Mouse (Mus musculus) neural tube, embryonic 12.5 days (tissue): ENCODE results near the gene Mapk8ip2. TPM values are rescaled to one million over a fixed set of nuclear protein-coding genes. Genes with fewer than 3 reads are reported as not detected.

Source experiments
- polyA plus RNA-seq: library from polyadenylated mRNA; unstranded; fragments of >200 nt; fragmentation: Nextera tagmentation; extraction: Ambion mirVana; gene quantifications from 2 replicates; pipeline ENCODE4 v1.2.1, GENCODE M21; 2016

The Mapk8ip2 gene
- polyA plus RNA-seq, 1 experiment from 2014 or later: 61.7 TPM

Other genes starting within 250 kb of the Mapk8ip2 start
- 56.9 and 69.7 TPM in 2 replicates for gene Ppp6r2, start 242.4 kb upstream of the Mapk8ip2 start, polyA plus RNA-seq
- gene Sbf1, start 138.6 kb upstream of the Mapk8ip2 start, polyA plus RNA-seq: 88.9 and 90.5 TPM in 2 replicates
- not detected in 2 replicates for gene Adm2, start 131.2 kb upstream of the Mapk8ip2 start, polyA plus RNA-seq
- not detected in 2 replicates for gene Miox, start 119.5 kb upstream of the Mapk8ip2 start, polyA plus RNA-seq
- gene Lmf2, start 98.3 kb upstream of the Mapk8ip2 start, polyA plus RNA-seq: 38.8 and 42.2 TPM in 2 replicates
- 133 and 139 TPM in 2 replicates for gene Ncaph2, start 98.2 kb upstream of the Mapk8ip2 start, polyA plus RNA-seq
- gene Sco2, start 80.1 kb upstream of the Mapk8ip2 start, polyA plus RNA-seq: 7.8 and 8.8 TPM in 2 replicates
- 1.6 and 1.7 TPM in 2 replicates for gene Tymp, start 76.9 kb upstream of the Mapk8ip2 start, polyA plus RNA-seq
- 0.30 and 0.54 TPM in 2 replicates for gene Odf3b, start 74.6 kb upstream of the Mapk8ip2 start, polyA plus RNA-seq
- not detected in 2 replicates for gene Klhdc7b, start 69.0 kb upstream of the Mapk8ip2 start, polyA plus RNA-seq
- gene Syce3, start 43.4 kb upstream of the Mapk8ip2 start, polyA plus RNA-seq: not detected in 2 replicates
- gene Cpt1b, start 28.1 kb upstream of the Mapk8ip2 start, polyA plus RNA-seq: 0.85 and 1.4 TPM in 2 replicates
- 5.2 and 5.3 TPM in 2 replicates for gene C730034F03Rik, start 24.3 kb upstream of the Mapk8ip2 start, polyA plus RNA-seq
- gene Gm44502, start 24.2 kb upstream of the Mapk8ip2 start, polyA plus RNA-seq: not detected in 2 replicates
- gene Chkb, start 24.0 kb upstream of the Mapk8ip2 start, polyA plus RNA-seq: 79.3 and 80.1 TPM in 2 replicates
- 15.4 and 15.6 TPM in 2 replicates for gene Arsa, start 23.5 kb downstream of the Mapk8ip2 start, polyA plus RNA-seq
- gene Shank3, start 45.7 kb downstream of the Mapk8ip2 start, polyA plus RNA-seq: 4.8 and 7.1 TPM in 2 replicates
- 1.0 TPM in 2 replicates for gene Acr, start 114.4 kb downstream of the Mapk8ip2 start, polyA plus RNA-seq
- gene Rabl2, start 138.0 kb downstream of the Mapk8ip2 start, polyA plus RNA-seq: 74.7 and 82.9 TPM in 2 replicates